Mouse (Mus musculus): Measurements from ENCODE around the gene Sorcs3.

Sorcs3 gene

GRCm38 (mm10) chr19:48503896-48504620 lies 298.2 kb downstream of the Sorcs3 start:
- DNase-seq (ENCODE audit: low read depth, low spot score): no peak

- no peak for DNase-seq (ENCODE audit: low read depth, low spot score)
Observed at GRCm38 (mm10) chr19:48523803-48524202, 318.0 kb downstream of the Sorcs3 start.

GRCm38 (mm10) chr19:48524527-48525214 lies 318.8 kb downstream of the Sorcs3 start:
- DNase-seq (ENCODE audit: low read depth, low spot score): no peak

- no peak for DNase-seq (ENCODE audit: low read depth, low spot score)
Observed at GRCm38 (mm10) chr19:48533582-48533981, 327.8 kb downstream of the Sorcs3 start.

GRCm38 (mm10) chr19:48544294-48544693 lies 338.5 kb downstream of the Sorcs3 start:
- no peak for DNase-seq (ENCODE audit: low read depth, low spot score)

GRCm38 (mm10) chr19:48545421-48546132 lies 339.8 kb downstream of the Sorcs3 start:
- DNase-seq (ENCODE audit: low read depth, low spot score): no peak

- DNase-seq (ENCODE audit: low read depth, low spot score): no peak
Observed at GRCm38 (mm10) chr19:48546133-48546448, 340.3 kb downstream of the Sorcs3 start.

- DNase-seq (ENCODE audit: low read depth, low spot score): no peak
Observed at GRCm38 (mm10) chr19:48548143-48548881, 342.5 kb downstream of the Sorcs3 start.

- DNase-seq (ENCODE audit: low read depth, low spot score): no peak
Observed at GRCm38 (mm10) chr19:48559432-48559831, 353.6 kb downstream of the Sorcs3 start.

GRCm38 (mm10) chr19:48575736-48576135 lies 369.9 kb downstream of the Sorcs3 start:
- DNase-seq (ENCODE audit: low read depth, low spot score): no peak

- DNase-seq (ENCODE audit: low read depth, low spot score): no peak
Observed at GRCm38 (mm10) chr19:48577169-48577568, 371.3 kb downstream of the Sorcs3 start.

GRCm38 (mm10) chr19:48584938-48585560 lies 379.2 kb downstream of the Sorcs3 start:
- no peak for DNase-seq (ENCODE audit: low read depth, low spot score)

GRCm38 (mm10) chr19:48616951-48617350 lies 411.1 kb downstream of the Sorcs3 start:
- DNase-seq (ENCODE audit: low read depth, low spot score): no peak

GRCm38 (mm10) chr19:48630671-48631327 lies 425.0 kb downstream of the Sorcs3 start:
- DNase-seq (ENCODE audit: low read depth, low spot score): no peak

GRCm38 (mm10) chr19:48642566-48642965 lies 436.7 kb downstream of the Sorcs3 start:
- DNase-seq (ENCODE audit: low read depth, low spot score): no peak

GRCm38 (mm10) chr19:48649941-48650340 lies 444.1 kb downstream of the Sorcs3 start:
- peak; percentile 82 for DNase-seq (ENCODE audit: low read depth, low spot score)

- DNase-seq (ENCODE audit: low read depth, low spot score): peak; percentile 11
Observed at GRCm38 (mm10) chr19:48651617-48652016, 445.8 kb downstream of the Sorcs3 start.

GRCm38 (mm10) chr19:48660201-48660600 lies 454.4 kb downstream of the Sorcs3 start:
- DNase-seq (ENCODE audit: low read depth, low spot score): no peak

GRCm38 (mm10) chr19:48679896-48680295 lies 474.1 kb downstream of the Sorcs3 start:
- DNase-seq (ENCODE audit: low read depth, low spot score): no peak

GRCm38 (mm10) chr19:48682485-48682884 lies 476.7 kb downstream of the Sorcs3 start:
- DNase-seq (ENCODE audit: low read depth, low spot score): no peak

GRCm38 (mm10) chr19:48686369-48686768 lies 480.5 kb downstream of the Sorcs3 start:
- no peak for DNase-seq (ENCODE audit: low read depth, low spot score)
